Mouse (Mus musculus) R1 (cell line): ENCODE data around the gene Gm15319.
"Not testable (repeated sequence)": the region's sequence is repeated elsewhere in the genome, so short reads cannot be mapped to it uniquely, and the experiment has no call there.

ENCODE experiments used
- DNase-seq: peaks from one replicate; pipeline ENCODE4 v3.0.0-alpha.2; 2018; ENCODE audit warnings: low read depth, low spot score

Gene Gm15319

DNA sequence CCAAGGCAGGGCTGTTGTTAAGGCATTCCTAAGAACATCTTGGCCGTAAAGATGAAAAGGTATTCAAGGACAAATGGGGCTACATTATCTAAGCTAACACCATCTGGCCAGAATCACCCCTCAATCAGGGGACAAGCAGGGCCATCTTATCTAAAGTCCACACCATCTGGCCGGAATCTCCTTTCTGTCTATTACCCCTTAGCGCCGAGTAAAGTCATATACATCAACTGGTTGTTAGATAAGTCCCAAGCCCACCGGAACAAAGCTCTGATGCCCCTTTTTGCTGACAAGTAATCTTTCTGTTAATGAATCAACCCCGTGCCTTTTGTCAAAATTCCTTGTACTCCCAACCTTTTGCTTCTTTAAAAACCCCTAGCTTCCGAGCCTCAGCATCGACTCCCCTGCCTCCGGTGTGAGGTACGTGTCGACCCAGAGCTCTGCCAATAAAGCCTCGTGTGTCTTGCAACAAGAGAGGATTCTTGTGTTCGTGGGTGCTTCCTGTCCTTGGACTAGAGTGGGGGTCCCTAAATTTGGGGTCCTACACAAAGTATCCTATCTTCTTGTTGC, 65.0 kb downstream of the Gm15319 start:
- peak; percentile 39 for DNase-seq

DNA sequence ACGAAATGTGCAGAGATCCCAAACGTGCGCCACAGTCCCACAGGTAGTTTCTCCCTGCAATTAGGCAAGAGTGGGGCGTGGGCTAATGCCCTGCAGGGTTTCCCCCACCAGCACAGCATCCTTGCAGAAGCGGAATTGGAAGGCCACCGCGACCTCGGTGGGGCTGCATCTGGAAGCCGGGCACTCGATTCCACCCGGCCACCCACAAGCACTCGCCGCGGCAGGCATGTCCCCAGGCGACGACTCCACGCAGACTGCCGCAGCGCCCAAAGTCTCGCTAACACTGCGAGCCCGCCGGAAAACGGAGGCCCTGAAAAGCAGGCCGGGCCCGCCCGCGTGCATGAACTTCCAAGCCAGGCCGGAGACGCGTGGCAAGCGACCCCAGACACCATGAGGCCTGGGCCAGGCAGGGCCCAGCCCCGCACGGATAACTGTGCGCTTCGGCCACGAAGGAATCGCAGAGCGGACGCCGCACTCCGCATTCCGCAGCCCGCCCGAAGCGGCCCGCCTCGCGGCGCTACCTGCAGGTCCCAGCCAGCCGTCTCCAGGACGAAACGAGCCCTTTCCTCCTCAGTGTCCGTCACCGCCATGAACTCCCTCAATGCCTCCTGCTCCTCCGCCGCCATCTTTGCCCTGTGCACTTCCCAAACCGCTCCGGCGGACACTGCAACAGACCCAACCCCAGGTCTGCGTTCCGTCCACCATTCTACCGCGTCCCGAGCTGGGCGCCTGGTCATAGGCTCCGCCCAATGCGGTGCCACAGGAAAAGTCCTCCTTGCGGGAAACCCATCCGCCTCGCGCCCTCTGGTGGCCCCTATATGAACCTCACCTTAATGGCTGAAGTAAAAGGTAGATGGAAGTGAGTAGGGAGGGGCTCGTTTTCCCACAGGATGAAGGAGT, 66.0 kb downstream of the Gm15319 start:
- DNase-seq: peak; percentile 94

DNA sequence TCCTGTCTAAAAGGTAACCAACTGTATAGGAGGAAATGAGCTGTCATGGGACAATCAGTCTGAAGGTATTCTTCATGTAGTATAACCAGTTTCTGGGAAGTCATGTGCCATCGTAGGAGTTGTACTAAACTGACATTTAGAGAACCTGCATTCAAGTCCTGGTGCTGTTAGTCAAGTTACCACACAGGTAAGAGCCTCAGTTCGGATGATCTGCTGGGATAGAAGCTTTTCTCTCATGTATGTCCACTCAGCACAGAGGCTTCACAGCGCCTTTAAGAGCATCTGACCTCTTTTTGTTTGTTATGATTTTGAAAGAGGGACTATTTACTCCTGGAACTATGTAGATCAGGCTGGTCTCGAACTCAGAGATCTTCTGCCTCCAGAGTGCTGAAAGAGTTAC, 67.1 kb downstream of the Gm15319 start:
- not testable (repeated sequence) for DNase-seq

DNA sequence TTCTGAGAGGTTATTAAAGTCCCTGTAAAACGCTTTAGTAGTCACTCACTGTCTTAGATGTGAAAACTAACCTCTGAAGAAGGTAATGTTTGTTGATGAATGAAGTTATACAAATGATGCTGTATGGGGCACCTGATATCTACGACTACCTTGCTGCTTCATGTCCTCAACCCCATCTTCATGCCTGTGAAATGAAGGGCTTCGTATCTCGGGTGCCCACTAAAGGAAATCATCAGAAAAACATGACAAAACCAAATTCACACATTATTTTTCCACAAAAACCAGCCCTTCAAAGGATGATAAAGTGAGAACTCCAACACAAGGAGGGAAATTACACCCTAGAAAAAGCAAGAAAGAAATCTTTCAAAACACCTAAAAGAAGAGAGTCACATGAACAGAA, 68.2 kb downstream of the Gm15319 start:
- not testable (repeated sequence) for DNase-seq

DNA sequence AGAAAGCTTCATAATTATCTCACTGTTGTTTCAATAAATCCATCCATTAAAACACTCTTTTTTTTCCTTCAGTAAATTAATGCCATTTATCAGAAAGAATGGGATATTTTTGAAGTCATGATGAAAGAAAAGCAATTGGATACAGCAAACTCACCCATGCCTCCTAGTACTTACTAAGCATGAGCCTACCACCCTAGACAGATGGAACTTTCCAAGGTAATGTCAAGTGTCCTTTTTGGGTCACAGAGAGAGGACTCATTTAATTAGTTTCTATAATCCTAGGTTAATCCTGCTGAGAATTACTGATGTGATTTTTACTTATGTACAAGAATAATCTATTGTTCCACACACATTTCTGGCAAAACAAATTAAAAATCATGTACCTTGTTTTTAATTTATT, 69.0 kb downstream of the Gm15319 start:
- not testable (repeated sequence) for DNase-seq

DNA sequence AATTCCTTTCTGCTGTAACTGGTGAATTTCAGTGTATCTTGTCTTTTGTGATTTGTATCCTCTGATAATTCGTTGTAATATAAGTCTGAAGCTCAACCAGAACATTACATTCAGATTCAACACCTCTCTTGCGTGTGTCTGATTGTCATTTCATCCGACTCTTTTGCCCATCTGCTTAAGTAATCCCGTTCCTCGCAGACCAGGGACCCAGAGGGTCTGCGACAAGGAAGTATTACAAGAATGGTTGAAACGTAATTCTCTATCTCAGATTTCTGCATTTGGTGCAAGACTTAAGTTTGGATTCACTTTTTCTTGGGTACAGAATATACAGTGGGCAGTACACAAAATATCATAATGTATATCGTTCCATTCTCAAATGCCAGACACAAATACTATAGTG, 73.0 kb downstream of the Gm15319 start:
- not testable (repeated sequence) for DNase-seq

DNA sequence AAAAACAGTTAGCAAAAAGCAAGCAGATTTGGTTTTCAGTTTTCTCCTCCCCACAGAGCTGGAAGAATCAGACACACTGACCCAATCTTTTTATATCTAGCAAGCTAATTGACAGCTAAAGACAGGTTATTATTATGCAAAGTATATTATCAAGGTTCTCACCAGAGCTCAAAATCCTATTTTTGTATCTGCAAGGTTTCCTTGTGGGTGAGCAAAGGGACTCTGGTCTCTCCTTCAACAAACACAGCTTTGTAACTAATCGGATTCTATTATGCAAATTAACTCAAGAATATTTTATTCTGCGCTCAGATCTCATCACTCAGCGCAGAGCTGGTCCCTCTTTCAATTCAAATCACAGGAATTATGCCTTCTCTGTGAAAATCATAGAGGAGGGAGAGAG, 74.1 kb downstream of the Gm15319 start:
- not testable (repeated sequence) for DNase-seq

DNA sequence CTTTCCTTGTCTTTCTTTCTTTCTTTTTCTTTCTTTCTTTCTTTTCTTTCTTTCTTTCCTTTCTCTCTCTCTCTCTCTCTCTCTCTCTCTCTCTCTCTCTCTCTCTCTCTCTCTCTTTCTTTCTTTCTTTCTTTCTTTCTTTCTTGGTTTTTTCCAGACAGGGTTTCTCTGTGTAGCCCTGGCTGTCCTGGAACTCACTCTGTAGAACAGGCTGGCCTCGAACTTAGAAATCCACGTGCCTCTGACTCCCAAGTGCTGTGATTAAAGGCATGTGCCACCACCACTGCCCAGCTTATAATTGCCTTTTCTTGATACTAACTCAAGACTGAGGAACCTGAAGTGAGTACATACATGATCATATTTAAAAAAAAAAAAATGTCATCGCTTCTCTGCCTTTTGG, 75.3 kb downstream of the Gm15319 start:
- not testable (repeated sequence) for DNase-seq
